Mouse (Mus musculus) gastrocnemius, postnatal 36 days (tissue): ENCODE data around the gene Cacng2. TPM values are rescaled to one million over a fixed set of nuclear protein-coding genes. Genes with fewer than 3 reads are reported as not detected.

ENCODE experiments used
- DNase-seq, 2 experiments: peaks; one replicate each; pipeline ENCODE4 v3.0.0; 2022
- intact Hi-C: fragments of 180-260 bp; cut with DNase I; formaldehyde crosslinking; loops from one replicate; pipeline ENCODE4 v1.15.1; 2025
- total RNA-seq, 2 experiments: library from RNA; stranded (reverse); gene quantifications; 2 replicates each; pipeline ENCODE4 v1.2.3; 2021

Cacng2 gene
- total RNA-seq, 2 experiments from 2014 or later = not detected

GRCm38 (mm10) chr15:78093597-78093996, 26.2 kb downstream of the Cacng2 start:
- intact Hi-C loops = no loop called here
- DNase-seq = no peak

DNA sequence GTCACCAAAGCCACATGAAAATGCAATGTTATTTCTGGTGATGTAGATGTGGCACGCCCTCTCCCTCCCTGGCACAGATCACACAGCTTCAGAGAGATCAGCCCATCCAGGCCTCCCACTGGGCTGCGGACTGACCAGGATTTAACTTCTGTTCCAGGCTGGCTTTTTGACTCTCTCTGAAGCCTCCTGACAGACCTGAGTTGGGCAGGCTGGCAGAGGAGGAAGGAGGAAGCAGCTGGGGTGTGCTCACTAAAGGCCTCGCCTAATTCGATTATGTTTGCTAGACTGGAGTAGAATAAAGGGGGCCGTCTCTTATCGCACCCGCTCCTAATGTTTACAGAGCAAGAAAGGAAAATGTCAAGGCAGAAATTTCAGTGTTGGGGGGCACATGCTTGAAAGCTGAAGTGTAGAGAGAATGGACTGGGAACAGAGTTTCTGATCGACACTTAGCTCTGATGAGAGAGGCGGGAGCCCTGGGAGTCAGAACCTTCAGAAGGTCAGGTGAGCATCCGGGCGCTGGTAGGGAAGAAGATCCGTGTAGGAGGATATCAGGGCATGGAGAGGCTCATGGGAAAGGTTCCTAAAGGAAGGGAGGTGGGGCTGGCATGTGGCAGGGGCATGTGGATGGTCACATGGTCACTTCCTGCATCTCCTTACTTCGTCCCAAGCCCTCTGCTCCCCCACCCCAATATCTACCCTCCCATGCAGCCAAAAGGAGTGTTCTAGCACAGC, 36.8 kb downstream of the Cacng2 start:
- intact Hi-C loops = no loop called here
- no peak for DNase-seq

DNA sequence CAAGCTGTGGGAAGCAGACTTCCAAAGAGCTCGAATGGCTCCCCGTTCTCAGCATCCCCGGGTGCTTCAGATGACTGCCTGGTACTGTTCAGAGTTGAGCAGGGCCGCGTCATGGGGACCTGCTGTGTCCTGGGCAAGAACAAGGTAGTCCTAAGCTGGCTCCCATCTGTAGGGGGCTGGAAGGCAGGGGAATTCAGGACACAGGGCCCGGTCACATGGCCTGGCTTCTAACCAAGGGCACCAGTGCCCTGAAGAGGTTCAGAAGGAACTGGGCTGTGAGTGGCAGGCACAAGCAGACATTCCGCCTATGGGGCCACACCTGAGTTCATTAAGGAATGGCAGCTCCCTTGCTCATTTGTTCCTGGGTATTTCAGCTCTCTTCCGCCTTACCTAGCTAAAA, 37.7 kb downstream of the Cacng2 start:
- DNase-seq = no peak
- intact Hi-C loops = no loop called here

DNA sequence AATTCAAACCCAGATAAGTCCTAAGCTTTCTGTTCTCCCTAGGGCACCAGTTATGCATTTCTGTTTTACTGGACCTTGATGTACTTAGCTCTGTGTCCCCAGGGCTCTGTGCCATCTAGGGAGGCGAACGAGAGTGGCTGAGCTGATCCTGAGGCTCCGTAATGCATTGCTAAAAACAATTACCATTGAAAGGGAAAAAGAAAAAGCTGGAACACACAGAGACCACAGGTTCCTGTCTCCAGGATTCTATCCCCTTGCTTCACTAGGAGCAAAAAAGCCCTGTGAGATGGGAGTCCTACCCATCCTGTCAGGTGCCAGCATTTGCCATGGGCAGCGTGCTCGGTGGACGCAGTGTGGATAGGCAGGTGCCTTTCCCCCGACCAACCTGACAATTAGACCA, 38.4 kb downstream of the Cacng2 start:
- no peak for DNase-seq
- intact Hi-C loops = no loop called here

- intact Hi-C loops = no loop called here
- DNase-seq = no peak
These were observed 39.5 kb downstream of the Cacng2 start for GRCm38 (mm10) chr15:78080326-78080725.

- no peak for DNase-seq
- intact Hi-C loops = no loop called here
These were observed 40.8 kb downstream of the Cacng2 start for GRCm38 (mm10) chr15:78078776-78079628.

- no peak for DNase-seq
- intact Hi-C loops = no loop called here
These were observed 41.6 kb downstream of the Cacng2 start for GRCm38 (mm10) chr15:78078206-78078605.

GRCm38 (mm10) chr15:78075921-78076320, 43.9 kb downstream of the Cacng2 start:
- intact Hi-C loops = no loop called here
- DNase-seq = no peak

DNA sequence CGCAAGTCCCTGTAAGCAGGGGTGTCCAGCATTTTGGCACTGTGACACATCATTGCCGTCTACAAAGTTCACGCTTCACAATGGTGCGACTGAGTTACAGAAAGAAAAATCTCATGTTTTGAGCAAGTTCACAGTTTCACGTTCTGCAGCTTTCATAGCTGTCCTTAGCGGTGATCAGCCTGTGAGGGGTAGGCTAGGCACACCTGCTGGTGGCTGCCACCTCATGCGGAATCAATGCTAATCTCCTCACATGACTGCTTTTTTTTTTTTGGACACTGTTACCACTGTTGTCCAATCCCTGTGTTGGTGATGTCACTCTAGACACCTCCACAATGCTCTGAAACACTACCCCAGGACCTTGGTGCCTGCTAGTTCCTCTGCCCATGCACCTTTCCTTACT, 46.7 kb downstream of the Cacng2 start:
- intact Hi-C loops = no loop called here
- no peak for DNase-seq

GRCm38 (mm10) chr15:78066475-78066874, 53.4 kb downstream of the Cacng2 start:
- DNase-seq = peak; percentile 14 to 31
- intact Hi-C loops = no loop called here

GRCm38 (mm10) chr15:78065541-78065940, 54.3 kb downstream of the Cacng2 start:
- intact Hi-C loops = no loop called here
- DNase-seq = no peak

GRCm38 (mm10) chr15:78064340-78064739, 55.5 kb downstream of the Cacng2 start:
- intact Hi-C loops = no loop called here
- no peak for DNase-seq

DNA sequence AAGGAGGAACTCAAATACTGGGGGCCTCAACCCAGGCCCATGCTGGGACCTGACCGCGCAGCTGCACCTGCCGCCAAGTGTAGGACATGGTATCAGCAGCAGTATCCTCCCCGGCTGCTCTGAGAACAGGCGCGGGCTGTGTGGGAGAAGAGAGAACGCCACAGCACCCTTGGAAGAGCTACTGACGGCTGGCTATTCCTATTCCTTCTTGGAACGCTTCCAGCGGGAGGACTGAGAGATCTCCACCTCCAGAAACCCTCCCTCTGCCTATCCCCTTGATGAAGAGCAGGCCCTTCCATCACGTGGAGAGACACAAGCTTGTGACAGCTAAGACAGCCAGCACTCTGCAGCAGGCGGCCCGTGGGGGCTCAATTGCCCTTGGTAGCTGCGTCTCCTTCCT, 57.4 kb downstream of the Cacng2 start:
- DNase-seq = no peak
- intact Hi-C loops = no loop called here

GRCm38 (mm10) chr15:78056930-78057329, 62.9 kb downstream of the Cacng2 start:
- intact Hi-C loops = no loop called here
- no peak for DNase-seq

- DNase-seq = no peak
- intact Hi-C loops = no loop called here
These were observed 69.1 kb downstream of the Cacng2 start for GRCm38 (mm10) chr15:78050682-78051081.

DNA sequence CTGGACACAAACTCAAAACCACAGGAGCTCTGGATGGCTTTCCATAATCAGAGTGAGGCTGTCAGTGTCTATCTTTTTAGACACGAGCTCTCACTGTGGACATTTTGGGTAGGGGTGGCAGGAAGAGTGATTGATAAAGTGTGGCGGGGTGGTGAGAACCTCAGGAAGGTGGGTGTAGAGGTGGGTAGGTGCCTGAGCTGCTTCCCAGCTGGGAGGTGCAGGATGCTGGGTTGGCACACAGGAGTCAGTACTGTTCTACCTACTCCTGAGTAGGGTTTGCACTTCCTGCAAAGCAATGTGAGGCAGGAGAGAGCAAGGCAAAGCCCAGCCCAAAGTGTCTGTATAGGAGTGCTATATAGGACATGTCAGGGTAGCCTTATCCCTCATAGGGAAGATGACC, 69.9 kb downstream of the Cacng2 start:
- intact Hi-C loops = no loop called here

GRCm38 (mm10) chr15:78045842-78046241, 74.0 kb downstream of the Cacng2 start:
- DNase-seq = no peak
- intact Hi-C loops = no loop called here

More for the DNA sequence above, 69.9 kb downstream of the Cacng2 start:
- no peak for DNase-seq

- intact Hi-C loops = no loop called here
- no peak for DNase-seq
These were observed 74.5 kb downstream of the Cacng2 start for GRCm38 (mm10) chr15:78045314-78045713.

- intact Hi-C loops = no loop called here
- DNase-seq = no peak
These were observed 75.0 kb downstream of the Cacng2 start for GRCm38 (mm10) chr15:78044826-78045225.

GRCm38 (mm10) chr15:78042706-78043105, 77.1 kb downstream of the Cacng2 start:
- intact Hi-C loops = no loop called here
- no peak for DNase-seq

- intact Hi-C loops = no loop called here
- no peak for DNase-seq
These were observed 82.2 kb downstream of the Cacng2 start for GRCm38 (mm10) chr15:78037626-78038025.

DNA sequence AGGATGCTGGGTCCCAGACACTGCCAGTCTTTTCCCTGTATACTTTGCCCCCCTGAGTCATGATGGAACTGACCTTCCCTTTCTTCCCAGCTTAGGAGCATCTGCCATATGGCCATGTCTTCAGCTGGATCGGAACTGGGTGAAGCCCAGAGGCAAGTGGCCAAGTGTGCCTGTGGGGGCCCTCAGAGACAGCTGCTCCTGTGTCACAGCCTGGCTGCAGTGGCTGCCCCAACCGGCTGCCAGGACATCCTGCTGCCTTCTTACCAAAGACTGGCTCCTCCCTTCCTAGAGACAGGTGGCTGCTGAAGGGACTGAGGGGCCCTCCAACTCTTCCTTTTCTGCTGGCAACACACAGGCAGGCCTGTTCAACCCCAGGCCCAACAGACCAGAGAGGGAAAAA, 83.2 kb downstream of the Cacng2 start:
- intact Hi-C loops = no loop called here

More for the DNA sequence above, 83.2 kb downstream of the Cacng2 start:
- DNase-seq = no peak
